Mouse (Mus musculus) sigmoid colon, adult 10 weeks (tissue): ENCODE results near the gene Epyc. TPM values are rescaled to one million over a fixed set of nuclear protein-coding genes. Genes with fewer than 3 reads are reported as not detected.

Experiments
- polyA plus RNA-seq: library from polyadenylated mRNA; stranded (reverse); fragments of 350-450 nt; fragmentation: Illumina TruSeq; extraction: RNeasy Lipid Tissue Mini Kit (QIAGEN cat#74804); gene quantifications from one replicate; pipeline ENCODE4 v1.2.3, GENCODE M21; 2014; ENCODE audit warnings: low read depth, low replicate concordance

Epyc gene
- polyA plus RNA-seq: not detected

GRCm38 (mm10) chr10:97643768-97644167 is at the start of gene Epyc:
Gene Epyc, plus strand, starts transcription at chr10:97644068.

GRCm38 (mm10) chr10:97606579-97606978 is 37.3 kb upstream of the Epyc start, which contains the start of gene Kera:
Gene Kera, plus strand, starts transcription at chr10:97606879.

GRCm38 (mm10) chr10:97692913-97693312 is 49.0 kb downstream of the Epyc start, which contains the start of gene Ccer1:
Gene Ccer1, plus strand, starts transcription at chr10:97693059.

GRCm38 (mm10) chr10:97726655-97727054 is 82.8 kb downstream of the Epyc start, which contains the start of gene C030005K15Rik:
Gene C030005K15Rik, minus strand, starts transcription at chr10:97726755.

Other genes starting within 250 kb of the Epyc start
- 807 TPM for gene Dcn, start 164.5 kb upstream of the Epyc start, polyA plus RNA-seq
- gene Lum, start 78.9 kb upstream of the Epyc start, polyA plus RNA-seq: 204 TPM
- not detected for gene Kera, start 37.2 kb upstream of the Epyc start, polyA plus RNA-seq
- gene Ccer1, start 49.0 kb downstream of the Epyc start, polyA plus RNA-seq: not detected
- gene C030005K15Rik, start 82.7 kb downstream of the Epyc start, polyA plus RNA-seq: not detected